Mouse (Mus musculus) C2C12 (cell line): ENCODE results near the gene Micu1. TPM values are rescaled to one million over a fixed set of nuclear protein-coding genes. Genes with fewer than 3 reads are reported as not detected.

Experiments
- H3K27me3 ChIP-seq: one replicate; pipeline ENCODE4 v1.6.1; 2011; ENCODE audit not compliant: control insufficient read depth, insufficient read depth, insufficient read length
- H3K36me3 ChIP-seq: one replicate; pipeline ENCODE4 v1.6.1; 2011; ENCODE audit not compliant: control insufficient read depth, insufficient read depth
- H3K4me3 ChIP-seq: one replicate; pipeline ENCODE4 v1.5.1; 2011; ENCODE audit warnings: mild to moderate bottlenecking, control low read depth; ENCODE audit not compliant: poor library complexity, insufficient read depth, severe bottlenecking
- H3K79me2 ChIP-seq: one replicate; pipeline ENCODE4 v1.6.1; 2011; ENCODE audit not compliant: control insufficient read depth, insufficient read depth
- H3K79me3 ChIP-seq: one replicate; pipeline ENCODE4 v1.6.1; 2011; ENCODE audit warnings: low read depth, control low read depth
- H3ac ChIP-seq: one replicate; pipeline ENCODE3; 2011; ENCODE audit warnings: low read depth; ENCODE audit not compliant: control insufficient read depth, insufficient read length
- CEBPB ChIP-seq: IDR thresholded peaks from one replicate; pipeline ENCODE4 v1.6.1; 2011; ENCODE audit warnings: low read depth, mild to moderate bottlenecking, control low read depth, moderate library complexity
- CTCF ChIP-seq: IDR thresholded peaks from one replicate; pipeline ENCODE4 v1.5.1; 2011; ENCODE audit not compliant: control insufficient read depth, insufficient read depth, insufficient read length
- FOSL1 ChIP-seq: IDR thresholded peaks from one replicate; pipeline ENCODE4 v1.8.0; 2011; ENCODE audit warnings: mild to moderate bottlenecking, low read length; ENCODE audit not compliant: poor library complexity, insufficient read depth, severe bottlenecking
- MAX ChIP-seq: IDR thresholded peaks from one replicate; pipeline ENCODE4 v1.6.1; 2011; ENCODE audit warnings: mild to moderate bottlenecking, control low read depth
- MYOD1 ChIP-seq: IDR thresholded peaks from one replicate; pipeline ENCODE4 v1.6.1; 2011; ENCODE audit warnings: low read depth; ENCODE audit not compliant: control insufficient read depth, insufficient read length
- MYOG ChIP-seq: IDR thresholded peaks from one replicate; pipeline ENCODE4 v1.6.1; 2011; ENCODE audit not compliant: control insufficient read depth, insufficient read length; ENCODE audit errors: extremely low read depth
- USF1 ChIP-seq: IDR thresholded peaks from one replicate; pipeline ENCODE4 v1.6.1; 2011; ENCODE audit warnings: low read depth, mild to moderate bottlenecking, control low read depth, moderate library complexity
- polyA plus RNA-seq: library from polyadenylated mRNA; unstranded; fragments of >200 nt; fragmentation: generic; extraction: Trizol; gene quantifications from one replicate; pipeline ENCODE4 v1.2.1, GENCODE M21; 2012; ENCODE audit warnings: missing spikeins

The Micu1 gene
- polyA plus RNA-seq, 1 experiment, result 90.2 TPM

DNA sequence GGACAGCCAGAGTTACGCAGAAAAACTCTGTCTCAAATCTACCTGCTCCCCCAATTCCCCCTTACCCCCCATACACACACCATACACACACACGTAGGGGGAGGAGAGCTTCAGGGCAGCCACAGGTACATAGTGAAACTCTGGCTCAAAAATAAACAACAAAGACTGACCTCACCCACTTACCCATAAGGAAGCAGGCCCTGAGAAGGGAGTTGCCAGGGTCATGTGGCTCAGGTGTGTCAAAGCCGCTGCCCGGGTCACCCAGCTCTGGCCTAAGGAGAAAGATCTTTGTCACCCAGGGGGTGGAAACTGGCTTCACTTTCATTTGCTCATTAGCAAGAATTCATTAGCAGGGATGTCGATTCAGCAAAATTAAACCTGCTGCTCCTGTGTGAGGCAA lies 41.7 kb downstream of the Micu1 start:
- no peak for TF ChIP-seq MAX
- TF ChIP-seq FOSL1, result no peak
- no peak for TF ChIP-seq CTCF
- no peak for TF ChIP-seq CEBPB
- no peak for TF ChIP-seq MYOG
- no peak for TF ChIP-seq MYOD1
- TF ChIP-seq USF1, result no peak
- H3K27me3 ChIP-seq, result no peaks in the 10 kb centered on the region
- H3K79me2 ChIP-seq, result no peaks in the 10 kb centered on the region
- peaks cover 66% of the 10 kb centered on the region for H3K36me3 ChIP-seq
- no peaks in the 10 kb centered on the region for H3K79me3 ChIP-seq
- H3K4me3 ChIP-seq, result no peak overlapping the region
- H3ac ChIP-seq, result no peak overlapping the region

DNA sequence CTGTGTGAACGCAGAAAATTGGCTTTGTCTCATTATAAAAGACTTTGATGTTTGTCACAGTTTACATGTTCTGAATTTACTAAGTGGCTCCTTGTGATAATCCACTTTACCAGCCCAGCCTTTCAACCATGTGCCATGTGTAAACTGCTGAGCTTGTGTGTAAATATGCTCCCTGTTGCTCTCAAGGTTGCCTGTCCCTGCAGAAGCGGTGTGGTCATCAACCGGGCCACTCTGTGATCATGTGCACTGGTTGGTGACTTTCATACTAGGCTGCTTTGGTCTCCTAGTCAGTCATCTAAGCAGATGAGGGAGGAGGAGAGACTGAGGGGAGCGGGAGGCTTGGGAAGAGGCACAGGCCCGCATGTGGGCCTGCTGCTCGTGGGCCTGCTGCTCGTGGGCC lies 45.1 kb downstream of the Micu1 start:
- TF ChIP-seq FOSL1, result no peak
- no peak for TF ChIP-seq CEBPB
- TF ChIP-seq MYOD1, result no peak
- no peak for TF ChIP-seq USF1
- TF ChIP-seq MYOG, result no peak
- no peak for TF ChIP-seq CTCF
- TF ChIP-seq MAX, result no peak
- Histone ChIP-seq H3ac (no peak overlapping the region), H3K4me3 (no peak overlapping the region), H3K79me3 (no peaks in the 10 kb centered on the region), H3K79me2 (no peaks in the 10 kb centered on the region), H3K27me3 (no peaks in the 10 kb centered on the region), H3K36me3 (peaks cover 45% of the 10 kb centered on the region)

DNA sequence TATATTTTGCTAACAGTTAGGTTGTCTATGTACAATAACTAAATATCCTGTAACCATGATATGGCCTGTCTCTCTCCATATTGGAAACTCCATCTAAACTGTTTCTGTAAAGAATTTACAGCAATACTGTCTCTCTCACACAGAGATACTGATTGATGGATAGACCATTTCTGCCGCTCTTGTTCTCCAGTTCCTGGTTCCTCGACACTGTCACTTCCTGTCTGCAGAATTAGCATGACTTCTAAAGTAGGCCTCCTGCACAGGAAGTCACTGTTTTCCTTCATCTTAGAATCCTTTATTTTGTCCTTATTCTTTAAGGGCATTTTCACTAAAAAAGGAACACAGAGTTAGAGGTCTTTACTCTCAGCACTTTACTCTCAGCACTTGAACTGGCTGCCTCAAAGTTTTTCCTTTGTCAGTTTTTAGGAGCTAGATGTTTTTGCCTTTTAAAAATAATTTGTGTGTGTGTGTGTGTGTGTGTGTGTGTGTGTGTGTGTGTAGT lies 46.5 kb downstream of the Micu1 start:
- no peak overlapping the region for H3K4me3 ChIP-seq
- no peak for TF ChIP-seq CEBPB
- TF ChIP-seq FOSL1, result no peak
- TF ChIP-seq MYOG, result no peak
- no peak for TF ChIP-seq CTCF
- TF ChIP-seq MAX, result no peak
- TF ChIP-seq USF1, result no peak
- no peak for TF ChIP-seq MYOD1
- H3K27me3 ChIP-seq, result no peaks in the 10 kb centered on the region
- H3K79me3 ChIP-seq, result no peaks in the 10 kb centered on the region
- H3ac ChIP-seq, result no peak overlapping the region
- no peaks in the 10 kb centered on the region for H3K79me2 ChIP-seq
- H3K36me3 ChIP-seq, result peaks cover 35% of the 10 kb centered on the region

DNA sequence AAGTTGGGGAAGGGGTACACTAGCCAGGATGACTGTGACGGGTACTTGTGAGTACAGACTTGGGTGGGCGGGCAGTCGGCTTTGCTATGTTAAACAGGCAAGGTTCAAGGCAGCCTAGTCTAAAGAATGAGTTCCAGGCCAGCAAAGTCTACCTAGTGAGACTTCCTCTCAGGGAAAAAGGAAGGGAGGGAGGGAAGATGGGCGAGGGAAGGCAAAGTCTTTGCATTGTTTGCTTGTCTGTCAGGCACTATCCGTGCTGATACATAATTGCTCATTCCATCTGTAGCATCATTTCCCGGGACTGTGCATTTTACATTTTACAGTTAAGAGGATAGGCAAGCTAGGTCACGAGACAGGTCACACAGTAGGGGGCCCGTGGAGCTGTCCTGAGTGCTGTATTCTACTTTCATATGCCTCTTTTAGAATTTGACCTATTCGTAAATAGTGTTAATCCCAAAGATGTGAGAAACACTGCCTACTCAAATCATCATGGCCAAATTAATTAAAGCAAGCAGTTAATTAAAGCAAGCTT lies 51.3 kb downstream of the Micu1 start:
- Histone ChIP-seq H3K79me3 (no peaks in the 10 kb centered on the region), H3K27me3 (no peaks in the 10 kb centered on the region), H3K4me3 (no peak overlapping the region), H3ac (no peak overlapping the region), H3K79me2 (no peaks in the 10 kb centered on the region), H3K36me3 (peaks cover 24% of the 10 kb centered on the region)
- no peak for TF ChIP-seq MAX
- TF ChIP-seq CEBPB, result no peak
- no peak for TF ChIP-seq USF1

DNA sequence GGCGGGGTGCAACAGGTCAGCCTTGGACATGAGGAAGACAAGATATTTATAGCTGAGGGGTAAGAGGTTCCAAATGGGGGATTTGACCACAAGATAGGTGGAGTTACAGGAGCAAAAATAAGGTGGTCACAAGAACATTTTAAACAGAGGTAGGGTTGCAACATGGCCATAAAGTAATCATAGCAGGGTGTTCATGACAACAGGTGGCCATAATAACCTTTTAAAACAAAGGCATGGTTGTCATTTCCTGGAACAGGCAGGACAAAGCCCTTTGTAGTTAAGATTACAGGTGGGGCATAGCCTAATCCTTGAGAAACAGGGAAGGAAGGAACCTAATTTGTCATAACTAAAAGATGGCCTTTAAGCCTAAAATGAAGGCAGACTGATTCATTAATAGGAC lies 51.8 kb downstream of the Micu1 start:
- Histone ChIP-seq H3K4me3 (no peak overlapping the region), H3K79me3 (no peaks in the 10 kb centered on the region), H3K36me3 (peaks cover 24% of the 10 kb centered on the region), H3K79me2 (no peaks in the 10 kb centered on the region), H3K27me3 (no peaks in the 10 kb centered on the region), H3ac (no peak overlapping the region)
- TF ChIP-seq MYOG (no peak), USF1 (no peak), FOSL1 (no peak), CEBPB (no peak), MYOD1 (no peak)

DNA sequence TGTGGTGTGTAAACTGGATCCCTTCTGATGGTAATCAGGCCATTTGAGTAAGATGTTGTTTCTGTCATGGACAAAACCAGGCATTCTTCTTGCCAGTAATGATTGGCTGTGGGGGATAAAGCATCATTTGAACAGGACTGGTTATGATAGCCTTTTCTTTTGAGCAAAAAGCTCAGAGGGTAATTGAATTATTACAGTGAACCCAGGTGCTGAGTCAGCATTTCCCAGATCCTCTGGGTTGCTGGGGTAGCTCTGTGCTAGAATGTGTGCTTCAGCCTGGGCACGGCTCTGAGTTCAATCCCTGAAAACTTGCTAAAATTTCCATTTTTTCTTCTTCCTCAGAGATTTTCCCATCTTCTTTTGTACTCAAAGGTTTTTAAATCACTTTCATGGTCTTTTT lies 52.6 kb downstream of the Micu1 start:
- Histone ChIP-seq H3K79me3 (no peaks in the 10 kb centered on the region), H3K36me3 (peaks cover 24% of the 10 kb centered on the region), H3K79me2 (no peaks in the 10 kb centered on the region), H3K4me3 (no peak overlapping the region), H3ac (no peak overlapping the region), H3K27me3 (no peaks in the 10 kb centered on the region)
- TF ChIP-seq CTCF (no peak), FOSL1 (no peak), MAX (no peak), MYOD1 (no peak)
